Mouse (Mus musculus): ENCODE measurements around the gene Ppib.

GRCm38 (mm10) chr9:66090593-66091244 is 30.7 kb downstream of the Ppib start:
- TF ChIP-seq CTCF (IDR thresholded peaks at IDR 0.05; ENCODE audit: extremely low read depth, insufficient read depth, insufficient read length, insufficient replicate concordance) (no peak), POLR2A (IDR thresholded peaks at IDR 0.05; ENCODE audit: low read depth, low read length) (no peak)
